Mouse (Mus musculus) ES-Bruce4 (cell line): ENCODE measurements at regions not wholly inside any gene's neighbourhood (a gene's known extent, or its start where the extent isn't known, plus 50 kb on each side); places are given as distances from the start of the nearest gene placed in this dataset.

Experiments
- CTCF ChIP-seq: IDR thresholded peaks from one replicate; pipeline ENCODE4 v1.8.1; 2011; ENCODE audit warnings: low read depth, low read length
- POLR2A ChIP-seq: IDR thresholded peaks from one replicate; pipeline ENCODE4 v1.8.1; 2011; ENCODE audit warnings: low read length; ENCODE audit not compliant: insufficient read depth

GRCm38 (mm10) chr10:111844144-111844543, 128.3 kb upstream of the Krr1 start:
- TF ChIP-seq CTCF (no peak), POLR2A (no peak)
